Mouse (Mus musculus): ENCODE data around the gene Clcnkb. TPM values are rescaled to one million over a fixed set of nuclear protein-coding genes. Genes with fewer than 3 reads are reported as not detected.
A peak's percentile ranks its signal among the peaks of the same experiment; 100 is the strongest.

The Clcnkb gene
- polyA plus RNA-seq, 1 experiment from 2014 or later, result not detected

- 90% methylated on average over 9 of the region's 9 CpGs for WGBS
- Histone ChIP-seq H3K4me2 (replicated peaks) (no peak overlapping the region), H3K27me3 (replicated peaks) (no peaks in the 10 kb centered on the region), H3K4me3 (no peak overlapping the region), H3K36me3 (peaks cover 66% of the 10 kb centered on the region), H3K9ac (no peak overlapping the region), H3K4me1 (no peaks in the 10 kb centered on the region), H3K9me3 (no peaks in the 10 kb centered on the region), H3K27ac (no peak overlapping the region)
- ATAC-seq (ENCODE audit: low FRiP score, low read depth), result no peak
These were observed 36.2 kb upstream of the Clcnkb start for GRCm38 (mm10) chr4:141451916-141452450.

- Histone ChIP-seq H3K9me3 (no peaks in the 10 kb centered on the region), H3K4me3 (no peak overlapping the region), H3K4me1 (peaks cover 2% of the 10 kb centered on the region), H3K27ac (no peak overlapping the region), H3K4me2 (replicated peaks) (no peak overlapping the region), H3K9ac (no peak overlapping the region), H3K36me3 (peaks cover 69% of the 10 kb centered on the region), H3K27me3 (replicated peaks) (no peaks in the 10 kb centered on the region)
- WGBS, result 85% methylated on average over 2 of the region's 2 CpGs
- ATAC-seq (ENCODE audit: low FRiP score, low read depth), result no peak
These were observed 35.4 kb upstream of the Clcnkb start for GRCm38 (mm10) chr4:141451251-141451650.

GRCm38 (mm10) chr4:141446211-141446610, 30.4 kb upstream of the Clcnkb start:
- Histone ChIP-seq H3K4me3 (no peak overlapping the region), H3K4me2 (replicated peaks) (peak overlapping the region; percentile 83), H3K4me1 (peaks cover 12% of the 10 kb centered on the region), H3K27me3 (replicated peaks) (no peaks in the 10 kb centered on the region), H3K9me3 (no peaks in the 10 kb centered on the region), H3K9ac (no peak overlapping the region), H3K36me3 (peaks cover 41% of the 10 kb centered on the region), H3K27ac (no peak overlapping the region)
- WGBS, result 69% methylated on average over 7 of the region's 7 CpGs
- ATAC-seq (ENCODE audit: low FRiP score, low read depth), result no peak

- peak overlapping the region; percentile 98 for H3K9ac ChIP-seq
- no peaks in the 10 kb centered on the region for H3K27me3 ChIP-seq (replicated peaks)
- no peak for ATAC-seq (ENCODE audit: low FRiP score, low read depth)
- H3K9me3 ChIP-seq, result no peaks in the 10 kb centered on the region
- peak overlapping the region; percentile 97 for H3K4me3 ChIP-seq
- peak overlapping the region; percentile 83 for H3K4me2 ChIP-seq (replicated peaks)
- H3K4me1 ChIP-seq, result peaks cover 12% of the 10 kb centered on the region
- WGBS, result 18% methylated on average over 14 of the region's 14 CpGs
- peaks cover 35% of the 10 kb centered on the region for H3K36me3 ChIP-seq
- H3K27ac ChIP-seq, result no peak overlapping the region
These were observed 29.5 kb upstream of the Clcnkb start for GRCm38 (mm10) chr4:141445328-141445720.

GRCm38 (mm10) chr4:141444451-141445327, 28.9 kb upstream of the Clcnkb start, which contains the start of gene Zbtb17:
TSS of gene Zbtb17 (plus strand) at chr4:141444654.
- H3K9me3 ChIP-seq, result no peaks in the 10 kb centered on the region
- H3K36me3 ChIP-seq, result peaks cover 31% of the 10 kb centered on the region
- WGBS, result under 1% methylated on average over 83 of the region's 102 CpGs
- ATAC-seq (ENCODE audit: low FRiP score, low read depth), result peak; percentile 94
- H3K4me2 ChIP-seq (replicated peaks), result peak within 1 kb of the TSS; percentile 83
- H3K27ac ChIP-seq, result peak within 1 kb of the TSS; percentile 54; the same call in 1 of the 2 replicates
- peak within 1 kb of the TSS; percentile 97 for H3K4me3 ChIP-seq
- H3K4me1 ChIP-seq, result peaks cover 12% of the 10 kb centered on the region
- H3K27me3 ChIP-seq (replicated peaks), result no peaks in the 10 kb centered on the region
- H3K9ac ChIP-seq, result peak within 1 kb of the TSS; percentile 98

GRCm38 (mm10) chr4:141443641-141444429, 28.0 kb upstream of the Clcnkb start:
- H3K4me2 ChIP-seq (replicated peaks), result peak overlapping the region; percentile 83
- H3K4me3 ChIP-seq, result peak overlapping the region; percentile 97
- no peaks in the 10 kb centered on the region for H3K9me3 ChIP-seq
- 48% methylated on average over 11 of the region's 11 CpGs for WGBS
- ATAC-seq (ENCODE audit: low FRiP score, low read depth), result no peak
- H3K36me3 ChIP-seq, result peaks cover 23% of the 10 kb centered on the region
- peaks cover 12% of the 10 kb centered on the region for H3K4me1 ChIP-seq
- H3K27ac ChIP-seq, result no peak overlapping the region
- no peaks in the 10 kb centered on the region for H3K27me3 ChIP-seq (replicated peaks)
- peak overlapping the region; percentile 98; the same call in 1 of the 2 replicates for H3K9ac ChIP-seq

GRCm38 (mm10) chr4:141440877-141441276, 25.1 kb upstream of the Clcnkb start:
- Histone ChIP-seq H3K4me2 (replicated peaks) (no peak overlapping the region), H3K9ac (no peak overlapping the region), H3K36me3 (no peaks in the 10 kb centered on the region), H3K4me1 (peaks cover 7% of the 10 kb centered on the region), H3K27ac (no peak overlapping the region), H3K9me3 (no peaks in the 10 kb centered on the region), H3K4me3 (no peak overlapping the region), H3K27me3 (replicated peaks) (no peaks in the 10 kb centered on the region)
- ATAC-seq (ENCODE audit: low FRiP score, low read depth), result no peak

GRCm38 (mm10) chr4:141439083-141439803, 23.4 kb upstream of the Clcnkb start:
- H3K9me3 ChIP-seq, result no peaks in the 10 kb centered on the region
- 79% methylated on average over 12 of the region's 12 CpGs for WGBS
- no peak for ATAC-seq (ENCODE audit: low FRiP score, low read depth)

GRCm38 (mm10) chr4:141435974-141436373, 20.2 kb upstream of the Clcnkb start, which contains the start of gene Srarp:
TSS of gene Srarp (minus strand) at chr4:141436105.
- no peaks in the 10 kb centered on the region for H3K27me3 ChIP-seq (replicated peaks)
- no peaks in the 10 kb centered on the region for H3K36me3 ChIP-seq
- 93% methylated on average over 1 of the region's 1 CpGs for WGBS
- no peak within 1 kb of the TSS for H3K4me3 ChIP-seq
- H3K27ac ChIP-seq, result no peak within 1 kb of the TSS
- no peak within 1 kb of the TSS for H3K4me2 ChIP-seq (replicated peaks)
- ATAC-seq (ENCODE audit: low FRiP score, low read depth), result no peak
- H3K9me3 ChIP-seq, result no peaks in the 10 kb centered on the region
- H3K9ac ChIP-seq, result no peak within 1 kb of the TSS
- H3K4me1 ChIP-seq, result no peaks in the 10 kb centered on the region

More at GRCm38 (mm10) chr4:141439083-141439803, 23.4 kb upstream of the Clcnkb start:
- H3K9ac ChIP-seq, result no peak overlapping the region
- no peaks in the 10 kb centered on the region for H3K27me3 ChIP-seq (replicated peaks)
- no peak overlapping the region for H3K4me3 ChIP-seq
- H3K4me1 ChIP-seq, result no peaks in the 10 kb centered on the region
- no peak overlapping the region for H3K27ac ChIP-seq
- H3K36me3 ChIP-seq, result no peaks in the 10 kb centered on the region
- no peak overlapping the region for H3K4me2 ChIP-seq (replicated peaks)

GRCm38 (mm10) chr4:141433191-141433590, 17.4 kb upstream of the Clcnkb start:
- 83% methylated on average over 18 of the region's 18 CpGs for WGBS
- no peaks in the 10 kb centered on the region for H3K9me3 ChIP-seq
- H3K27ac ChIP-seq, result no peak overlapping the region
- H3K9ac ChIP-seq, result no peak overlapping the region
- H3K36me3 ChIP-seq, result no peaks in the 10 kb centered on the region
- no peak overlapping the region for H3K4me3 ChIP-seq
- H3K27me3 ChIP-seq (replicated peaks), result no peaks in the 10 kb centered on the region
- H3K4me2 ChIP-seq (replicated peaks), result no peak overlapping the region
- H3K4me1 ChIP-seq, result no peaks in the 10 kb centered on the region
- ATAC-seq (ENCODE audit: low FRiP score, low read depth), result no peak

- no peak for ATAC-seq (ENCODE audit: low FRiP score, low read depth)
- H3K4me3 ChIP-seq, result no peak overlapping the region
- H3K4me2 ChIP-seq (replicated peaks), result no peak overlapping the region
These were observed 16.9 kb upstream of the Clcnkb start for GRCm38 (mm10) chr4:141432666-141433065.

More at GRCm38 (mm10) chr4:141432666-141433065, 16.9 kb upstream of the Clcnkb start:
- no peaks in the 10 kb centered on the region for H3K4me1 ChIP-seq
- H3K9me3 ChIP-seq, result no peaks in the 10 kb centered on the region
- H3K27me3 ChIP-seq (replicated peaks), result no peaks in the 10 kb centered on the region
- H3K27ac ChIP-seq, result no peak overlapping the region
- H3K9ac ChIP-seq, result no peak overlapping the region
- no peaks in the 10 kb centered on the region for H3K36me3 ChIP-seq
- WGBS, result 67% methylated on average over 14 of the region's 14 CpGs

Data from neural tube, embryonic 12.5 days (tissue).